Mouse (Mus musculus) embryo, embryonic 10.5 days (tissue): ENCODE results near the gene Atf3.

Experiments used
- DNase-seq: peaks from one replicate; pipeline ENCODE4 v3.0.0-alpha.2; 2015; ENCODE audit warnings: low spot score

The Atf3 gene

GRCm38 (mm10) chr1:191192213-191192612, 25.6 kb downstream of the Atf3 start:
- no peak for DNase-seq

- no peak for DNase-seq
Observed at GRCm38 (mm10) chr1:191189671-191190372, 28.0 kb downstream of the Atf3 start.

- peak; percentile 54 for DNase-seq
Observed at GRCm38 (mm10) chr1:191186386-191186770, 31.5 kb downstream of the Atf3 start.

- peak; percentile 77 for DNase-seq
Observed at GRCm38 (mm10) chr1:191185761-191186385, 32.0 kb downstream of the Atf3 start.

GRCm38 (mm10) chr1:191184841-191185251, 33.0 kb downstream of the Atf3 start:
- peak; percentile 60 for DNase-seq

- DNase-seq, result peak; percentile 76
Observed at GRCm38 (mm10) chr1:191184066-191184815, 33.6 kb downstream of the Atf3 start.

GRCm38 (mm10) chr1:191183163-191184065, 34.4 kb downstream of the Atf3 start:
- DNase-seq, result peak; percentile 91

- DNase-seq, result peak; percentile 80
Observed at GRCm38 (mm10) chr1:191182431-191183162, 35.2 kb downstream of the Atf3 start.

GRCm38 (mm10) chr1:191181469-191182259, 36.2 kb downstream of the Atf3 start:
- DNase-seq, result no peak

- no peak for DNase-seq
Observed at GRCm38 (mm10) chr1:191180397-191180796, 37.4 kb downstream of the Atf3 start.

- DNase-seq, result peak; percentile 29
Observed at GRCm38 (mm10) chr1:191179846-191180245, 38.0 kb downstream of the Atf3 start.

GRCm38 (mm10) chr1:191178511-191179188, 39.2 kb downstream of the Atf3 start:
- peak; percentile 58 for DNase-seq

- DNase-seq, result no peak
Observed at GRCm38 (mm10) chr1:191176887-191177286, 41.0 kb downstream of the Atf3 start.

- peak; percentile 60 for DNase-seq
Observed at GRCm38 (mm10) chr1:191172487-191172886, 45.4 kb downstream of the Atf3 start.

GRCm38 (mm10) chr1:191170444-191170843, 47.4 kb downstream of the Atf3 start:
- DNase-seq, result no peak

GRCm38 (mm10) chr1:191166189-191166588, 51.6 kb downstream of the Atf3 start:
- DNase-seq, result no peak

GRCm38 (mm10) chr1:191164717-191165116, 53.1 kb downstream of the Atf3 start, which contains the start of gene Fam71a:
Gene Fam71a, minus strand, starts transcription at chr1:191164817.
- no peak for DNase-seq

- DNase-seq, result no peak
Observed at GRCm38 (mm10) chr1:191154314-191154713, 63.5 kb downstream of the Atf3 start.

- DNase-seq, result peak; percentile 77
Observed at GRCm38 (mm10) chr1:191153052-191153451, 64.8 kb downstream of the Atf3 start.
